Mouse (Mus musculus) thymus, adult 2 months (tissue): ENCODE data around the gene Zfp335. TPM values are rescaled to one million over a fixed set of nuclear protein-coding genes. Genes with fewer than 3 reads are reported as not detected.

Experiments
- DNase-seq: peaks from one replicate; pipeline ENCODE4 v3.0.0; 2021
- H3K27ac ChIP-seq: fragments of 200-500 bp; 2 replicates; pipeline ENCODE4 v1.5.1; 2012; ENCODE audit warnings: low read length, control low read depth; ENCODE audit not compliant: control insufficient read depth, insufficient read depth
- H3K27me3 ChIP-seq: fragments of 200-500 bp; 2 replicates; pipeline ENCODE4 v1.6.1; 2012; ENCODE audit warnings: mild to moderate bottlenecking, low read length, moderate library complexity, mixed read lengths; ENCODE audit not compliant: control insufficient read depth, insufficient read depth
- H3K36me3 ChIP-seq: fragments of 200-500 bp; 2 replicates; pipeline ENCODE4 v1.6.1; 2012; ENCODE audit warnings: mild to moderate bottlenecking, low read length, moderate library complexity; ENCODE audit not compliant: control insufficient read depth, insufficient read depth
- H3K4me1 ChIP-seq: fragments of 200-500 bp; replicated peaks from 2 replicates; pipeline ENCODE4 v1.6.1; 2012; ENCODE audit warnings: low read length; ENCODE audit not compliant: control insufficient read depth, insufficient read depth
- H3K4me3 ChIP-seq: fragments of 200-500 bp; 2 replicates; pipeline ENCODE4 v1.5.1; 2012; ENCODE audit warnings: mild to moderate bottlenecking, low read length, control low read depth, moderate library complexity; ENCODE audit not compliant: control insufficient read depth, insufficient read depth
- CTCF ChIP-seq: fragments of 200-500 bp; IDR thresholded peaks from 2 replicates; pipeline ENCODE4 v1.5.1; 2012; ENCODE audit warnings: mild to moderate bottlenecking, control low read depth, low read length, moderate library complexity, borderline replicate concordance; ENCODE audit not compliant: control insufficient read depth, poor library complexity, insufficient read depth; ENCODE audit errors: extremely low read depth
- POLR2A ChIP-seq: fragments of 200-500 bp; IDR thresholded peaks from 2 replicates; pipeline ENCODE4 v1.6.1; 2012; ENCODE audit warnings: mild to moderate bottlenecking, low read length, control low read depth, moderate library complexity; ENCODE audit not compliant: control insufficient read depth, poor library complexity, insufficient read depth; ENCODE audit errors: extremely low read depth
- WGBS: fragments of 180-500 bp; shearing (Covaris S2); methylation state at CpG from one replicate; pipeline ENCODE4 v1.1.7; 2018; 5-methylcytosine and 5-hydroxymethylcytosine counted together
- polyA plus RNA-seq: library from polyadenylated mRNA; depleted of rRNA; stranded (reverse); fragments of >200 nt; gene quantifications from 2 replicates; pipeline ENCODE4 v1.2.3, GENCODE M21; 2012

Zfp335 gene
- polyA plus RNA-seq, 1 experiment: 92.6 TPM

DNA sequence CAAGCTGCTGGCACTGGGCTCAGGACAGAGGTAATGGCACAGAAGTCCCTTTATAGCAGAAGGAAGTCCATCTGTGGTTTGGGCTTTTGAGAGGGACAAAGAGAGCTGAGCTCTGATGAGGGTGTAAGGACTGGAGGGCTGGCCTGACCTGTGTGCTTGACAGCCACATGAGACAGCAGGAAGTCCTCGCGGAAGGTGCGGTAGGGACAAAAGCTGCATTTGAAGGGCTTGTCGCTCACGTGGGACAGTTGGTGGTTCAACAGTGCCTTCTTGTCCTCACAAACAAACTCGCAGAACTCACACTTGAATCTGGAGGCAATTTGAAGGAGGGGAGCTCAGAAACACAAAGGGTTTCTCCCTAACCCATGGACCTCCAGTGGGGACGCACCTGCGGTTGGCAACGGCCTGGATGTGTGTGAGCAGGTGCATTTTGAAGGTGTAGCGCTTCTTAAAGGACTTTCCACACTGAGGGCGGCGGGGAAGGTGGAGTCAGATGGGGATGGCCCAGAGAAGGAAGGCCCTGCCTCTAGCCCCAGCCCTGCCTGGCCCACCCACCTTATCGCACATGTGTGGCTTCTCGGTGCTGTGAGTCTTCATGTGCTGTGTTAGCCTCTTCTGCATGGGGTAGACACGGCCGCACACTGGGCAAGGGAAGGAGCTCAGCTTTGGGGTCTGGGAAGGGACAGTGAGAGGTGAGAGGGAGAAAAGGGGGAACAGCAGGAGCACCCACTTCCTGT lies 11.7 kb downstream of the Zfp335 start:
- TF ChIP-seq POLR2A (no peak), CTCF (no peak)
- Histone ChIP-seq H3K4me1 (peaks cover 28% of the 10 kb centered on the region), H3K27ac (peak overlapping the region; percentile 52; the same call in 1 of the 2 replicates), H3K36me3 (peaks cover 78% of the 10 kb centered on the region), H3K27me3 (no peaks in the 10 kb centered on the region), H3K4me3 (no peak overlapping the region)
- DNase-seq: peak; percentile 30
- 10% methylated on average over 16 of the region's 16 CpGs for WGBS

DNA sequence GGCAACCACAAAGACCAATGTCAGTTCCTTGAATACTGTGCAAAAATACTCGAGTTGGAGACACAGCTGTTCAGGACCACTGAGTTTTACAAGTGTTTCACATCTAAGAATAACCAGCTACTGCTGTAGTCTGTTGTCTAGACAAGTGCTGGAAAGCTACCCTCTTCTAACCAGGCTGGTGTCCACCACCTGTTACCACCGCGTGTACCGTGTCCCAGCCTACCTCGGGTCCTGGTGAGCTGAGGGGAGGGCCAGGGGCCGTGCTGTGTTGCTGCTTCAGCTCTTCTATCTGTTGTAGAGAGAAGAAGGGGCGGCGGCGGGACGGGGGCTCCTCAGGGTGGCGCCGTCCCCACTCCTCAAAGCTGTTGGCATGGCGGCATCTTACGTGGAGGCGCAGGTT lies 12.5 kb downstream of the Zfp335 start:
- Histone ChIP-seq H3K27me3 (no peaks in the 10 kb centered on the region), H3K4me1 (peaks cover 28% of the 10 kb centered on the region)
- 75% methylated on average over 15 of the region's 15 CpGs for WGBS

DNA sequence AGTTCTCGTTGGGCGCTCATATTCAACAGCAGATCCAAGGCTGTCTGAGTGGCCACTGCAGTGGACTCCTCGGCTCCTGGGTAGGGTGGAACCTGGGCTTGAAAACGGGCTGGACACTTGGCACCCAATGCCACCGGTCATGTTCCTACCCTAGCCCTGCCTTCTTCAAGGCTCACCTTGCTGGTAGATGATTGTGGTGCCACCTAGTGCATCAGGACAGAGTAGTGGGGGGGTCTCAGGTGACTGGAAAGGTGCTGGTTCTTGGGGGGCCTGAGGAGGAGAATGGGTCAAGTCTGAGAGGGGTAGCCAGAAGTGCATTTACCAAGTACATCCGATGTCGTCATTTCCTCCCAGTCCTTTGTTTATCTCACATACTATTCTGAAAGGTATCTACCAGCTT lies 13.5 kb downstream of the Zfp335 start:
- DNase-seq: peak; percentile 43
- Histone ChIP-seq H3K4me1 (peaks cover 28% of the 10 kb centered on the region), H3K27me3 (no peaks in the 10 kb centered on the region), H3K27ac (no peak overlapping the region), H3K4me3 (no peak overlapping the region), H3K36me3 (peaks cover 76% of the 10 kb centered on the region)
- TF ChIP-seq CTCF (no peak), POLR2A (no peak)
- WGBS: 97% methylated on average over 7 of the region's 7 CpGs

More for the DNA sequence above, 12.5 kb downstream of the Zfp335 start:
- DNase-seq: no peak
- no peak for TF ChIP-seq POLR2A
- H3K27ac ChIP-seq: no peak overlapping the region
- no peak overlapping the region for H3K4me3 ChIP-seq
- H3K36me3 ChIP-seq: peaks cover 69% of the 10 kb centered on the region

DNA sequence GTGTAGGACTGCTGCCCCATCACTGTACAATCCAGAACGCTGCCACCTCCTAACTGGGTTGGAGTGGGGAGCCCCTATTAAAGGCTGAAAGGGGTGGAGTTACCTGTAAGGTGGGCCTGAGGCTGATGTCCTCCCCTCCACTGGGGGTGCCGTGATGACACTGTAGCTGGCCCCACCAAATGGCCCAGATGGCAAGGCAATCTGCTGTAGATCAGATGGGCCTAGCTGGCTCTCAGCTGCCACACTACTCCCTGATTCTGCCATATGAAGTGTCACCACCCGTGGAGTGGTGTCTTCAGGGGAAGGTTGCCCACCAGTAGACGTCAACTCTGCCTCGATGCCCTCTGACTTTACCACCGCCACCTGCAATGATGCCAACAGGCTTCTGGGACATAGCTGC lies 15.7 kb downstream of the Zfp335 start:
- Histone ChIP-seq H3K36me3 (peaks cover 78% of the 10 kb centered on the region), H3K4me1 (peaks cover 16% of the 10 kb centered on the region), H3K27ac (no peak overlapping the region), H3K27me3 (no peaks in the 10 kb centered on the region), H3K4me3 (no peak overlapping the region)
- DNase-seq: no peak
- TF ChIP-seq CTCF: no peak
- WGBS: 97% methylated on average over 6 of the region's 6 CpGs

GRCm38 (mm10) chr2:164894644-164895043 lies 16.9 kb downstream of the Zfp335 start:
- no peaks in the 10 kb centered on the region for H3K27me3 ChIP-seq
- WGBS: 100% methylated on average over 1 of the region's 1 CpGs
- no peak for TF ChIP-seq POLR2A
- no peak for TF ChIP-seq CTCF
- no peak overlapping the region for H3K27ac ChIP-seq
- peaks cover 85% of the 10 kb centered on the region for H3K36me3 ChIP-seq
- DNase-seq: no peak
- H3K4me3 ChIP-seq: no peak overlapping the region
- peaks cover 6% of the 10 kb centered on the region for H3K4me1 ChIP-seq

GRCm38 (mm10) chr2:164894048-164894447 lies 17.5 kb downstream of the Zfp335 start:
- Histone ChIP-seq H3K4me3 (no peak overlapping the region), H3K4me1 (peaks cover under 1% of the 10 kb centered on the region), H3K27me3 (no peaks in the 10 kb centered on the region), H3K27ac (no peak overlapping the region), H3K36me3 (peaks cover 85% of the 10 kb centered on the region)
- TF ChIP-seq CTCF (no peak), POLR2A (no peak)
- WGBS: 89% methylated on average over 5 of the region's 5 CpGs
- no peak for DNase-seq

DNA sequence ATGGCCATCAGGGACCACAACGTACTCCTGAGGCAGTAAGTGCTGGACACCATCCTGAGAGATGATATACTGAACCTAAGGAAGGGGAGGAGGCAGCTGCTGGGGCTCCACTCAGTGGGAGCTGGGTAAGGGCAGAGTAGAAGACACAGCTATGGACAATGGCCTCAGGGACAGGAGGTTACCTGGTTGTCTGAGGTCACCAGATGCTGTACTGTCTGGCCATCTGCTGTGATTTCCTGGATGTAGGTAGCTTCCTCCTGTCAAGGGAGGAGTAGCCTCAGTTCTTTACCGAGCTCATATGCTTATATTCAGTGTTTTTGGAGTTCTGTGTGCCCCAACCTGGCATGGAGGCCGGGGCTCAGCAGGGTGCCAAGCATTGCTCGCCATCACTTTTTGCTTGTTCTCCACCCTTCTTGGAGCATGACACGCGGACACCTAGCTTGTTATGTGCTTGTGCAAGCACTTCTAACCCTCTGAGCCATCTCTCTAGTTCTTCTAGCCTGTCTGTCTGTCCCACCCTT lies 18.8 kb downstream of the Zfp335 start:
- TF ChIP-seq CTCF (no peak), POLR2A (no peak)
- WGBS: 95% methylated on average over 6 of the region's 6 CpGs
- peaks cover 85% of the 10 kb centered on the region for H3K36me3 ChIP-seq
- H3K27ac ChIP-seq: no peak overlapping the region
- no peaks in the 10 kb centered on the region for H3K27me3 ChIP-seq
- no peaks in the 10 kb centered on the region for H3K4me1 ChIP-seq
- DNase-seq: no peak
- H3K4me3 ChIP-seq: no peak overlapping the region
